Mouse (Mus musculus): ENCODE data around the gene Creb3l4. TPM values are rescaled to one million over a fixed set of nuclear protein-coding genes. Genes with fewer than 3 reads are reported as not detected.
"Not testable (repeated sequence)": the region's sequence is repeated elsewhere in the genome, so short reads cannot be mapped to it uniquely, and the experiment has no call there.

The Creb3l4 gene
- 10.9 and 12.5 TPM in 2 replicates for polyA plus RNA-seq (2015; fragmentation: Nextera tagmentation; extraction: Ambion mirVana)

DNA sequence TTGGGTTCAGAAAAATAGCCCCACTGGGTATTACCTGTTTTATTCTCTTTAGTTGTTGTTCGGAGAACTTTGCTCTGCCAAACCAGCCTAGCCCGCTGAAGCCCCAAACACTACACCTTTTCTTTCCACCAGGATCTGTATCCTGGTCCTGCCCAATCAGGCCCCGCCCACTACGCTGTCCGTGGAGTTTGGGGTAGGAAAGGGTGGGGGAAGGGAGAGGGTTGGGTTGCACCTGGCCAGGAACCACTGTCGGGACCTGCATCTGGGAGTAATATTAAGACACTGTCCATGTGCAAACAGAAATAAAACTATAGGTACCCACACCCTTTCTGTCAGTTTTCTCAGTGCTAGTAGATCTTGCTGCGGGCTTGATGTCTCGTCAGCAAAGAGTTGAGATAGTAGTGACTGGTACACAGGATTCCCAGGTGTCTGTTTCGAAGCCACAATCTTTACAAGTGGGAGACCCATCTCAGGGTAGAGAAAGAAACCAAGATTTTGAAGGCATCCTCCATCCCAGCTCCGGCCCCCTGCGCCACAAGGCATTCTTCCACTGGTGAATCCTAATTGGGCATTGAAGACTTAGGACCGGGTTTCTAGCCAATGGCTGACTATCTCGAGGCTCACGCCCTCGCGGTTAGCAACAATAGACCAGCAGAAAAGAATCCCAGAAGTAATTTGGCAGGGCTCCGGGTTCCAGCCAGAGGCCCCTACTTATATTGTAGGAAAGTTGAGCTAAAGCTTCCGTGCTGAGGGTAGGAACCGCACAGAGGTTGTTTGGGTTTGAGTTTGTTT, at the start of gene Creb3l4:
Gene Creb3l4 (minus strand): TSS at position 529 of the 792 bp plus-strand sequence.
- H3K4me1 ChIP-seq, result peaks cover 25% of the 10 kb centered on the region

DNA sequence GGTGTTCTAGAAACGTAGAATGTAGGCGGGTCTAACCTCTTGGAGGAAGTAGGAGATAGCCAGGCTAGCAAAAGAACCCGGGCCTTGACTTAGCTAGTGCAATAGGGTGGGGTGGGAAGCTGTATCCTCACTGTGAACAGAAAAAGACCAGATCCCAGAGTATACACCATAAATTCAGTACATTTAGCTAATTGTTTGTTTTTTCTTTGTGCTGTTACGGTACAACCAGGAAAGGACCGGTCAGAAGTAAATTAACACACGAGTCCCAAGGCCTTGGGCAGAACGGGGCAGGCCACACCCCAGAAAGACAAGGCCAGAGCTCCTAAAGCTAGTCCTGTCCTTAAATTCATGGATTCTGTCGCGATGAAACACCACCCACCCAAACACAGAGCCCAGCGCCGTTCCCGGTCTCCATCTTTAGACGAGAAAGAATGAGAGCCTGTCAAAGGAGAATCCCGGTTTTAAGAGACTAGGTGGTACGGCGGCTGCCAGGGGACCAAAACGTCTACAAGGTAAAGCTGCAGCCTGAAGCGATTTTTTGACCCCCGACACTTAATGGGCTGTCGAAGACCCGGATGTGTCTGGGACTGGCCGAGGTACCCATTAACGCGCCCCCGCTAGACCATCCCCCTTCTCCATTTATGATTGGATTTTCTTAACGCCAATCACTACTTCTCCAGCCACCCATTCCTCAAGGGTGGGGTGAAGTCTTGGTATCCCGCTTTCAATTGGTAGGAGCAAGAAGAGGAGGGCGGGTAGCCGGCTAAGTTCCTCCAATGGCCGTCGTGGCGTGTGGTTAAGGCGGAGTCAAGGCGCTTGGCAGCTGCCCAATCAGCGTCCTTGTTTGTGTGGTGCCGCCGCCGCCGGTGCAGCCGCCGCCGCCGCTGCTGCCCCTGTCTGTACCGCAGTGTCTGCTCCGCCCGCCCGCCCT, 49.3 kb upstream of the Creb3l4 start, which contains the start of gene Gatad2b:
Gene Gatad2b (plus strand): TSS at position 834 of the 931 bp plus-strand sequence.
- H3K9ac ChIP-seq, result peak within 1 kb of the TSS; percentile 90
- H3K9me3 ChIP-seq, result no peaks in the 10 kb centered on the region
- peak; percentile 98 for ATAC-seq (ENCODE audit: low FRiP score, low read depth)
- peak within 1 kb of the TSS; percentile 87 for H3K4me3 ChIP-seq
- H3K36me3 ChIP-seq, result 0 out of 2 replicates have a peak, but pooled peaks cover 4% of the 10 kb centered on the region
- H3K27me3 ChIP-seq, result no peaks in the 10 kb centered on the region
- WGBS, result under 1% methylated on average over 47 of the region's 47 CpGs
- H3K4me1 ChIP-seq, result peaks cover 22% of the 10 kb centered on the region
- H3K4me2 ChIP-seq (replicated peaks), result peak within 1 kb of the TSS; percentile 89
- peak within 1 kb of the TSS; percentile 96 for H3K27ac ChIP-seq

More for the DNA sequence above, at the start of gene Creb3l4:
- WGBS, result 1% methylated on average over 19 of the region's 19 CpGs
- Histone ChIP-seq H3K36me3 (no peaks in the 10 kb centered on the region; the same call in 1 of the 2 replicates), H3K4me3 (peak within 1 kb of the TSS; percentile 42), H3K9me3 (no peaks in the 10 kb centered on the region), H3K4me2 (replicated peaks) (peak within 1 kb of the TSS; percentile 64), H3K9ac (peak within 1 kb of the TSS; percentile 59), H3K27me3 (no peaks in the 10 kb centered on the region), H3K27ac (peak within 1 kb of the TSS; percentile 84)
- ATAC-seq (ENCODE audit: low FRiP score, low read depth), result peak; percentile 77

DNA sequence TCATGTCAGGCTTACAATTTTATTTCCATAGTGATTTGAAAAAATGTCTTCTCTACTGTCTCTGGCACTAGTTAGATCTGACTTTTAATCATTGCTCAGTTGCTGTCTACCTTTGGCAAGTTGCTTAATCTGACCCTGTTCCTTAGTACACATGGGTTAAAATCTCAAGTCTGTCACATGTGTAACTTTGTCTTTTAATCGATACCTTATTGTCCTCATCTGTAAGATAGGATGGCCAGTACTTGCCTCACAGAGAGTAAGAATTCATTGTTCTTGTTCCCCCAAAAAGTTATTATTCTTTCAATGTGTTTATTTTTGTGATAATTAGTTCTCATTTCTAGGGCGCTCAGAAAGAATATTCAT, 48.7 kb upstream of the Creb3l4 start:
- Histone ChIP-seq H3K4me1 (peaks cover 22% of the 10 kb centered on the region), H3K27ac (peak overlapping the region; percentile 93), H3K4me3 (peak overlapping the region; percentile 87), H3K27me3 (no peaks in the 10 kb centered on the region), H3K9me3 (no peaks in the 10 kb centered on the region), H3K4me2 (replicated peaks) (peak overlapping the region; percentile 65), H3K9ac (peak overlapping the region; percentile 81), H3K36me3 (0 out of 2 replicates have a peak, but pooled peaks cover 4% of the 10 kb centered on the region)
- 43% methylated on average over 2 of the region's 2 CpGs for WGBS
- ATAC-seq (ENCODE audit: low FRiP score, low read depth), result no peak

DNA sequence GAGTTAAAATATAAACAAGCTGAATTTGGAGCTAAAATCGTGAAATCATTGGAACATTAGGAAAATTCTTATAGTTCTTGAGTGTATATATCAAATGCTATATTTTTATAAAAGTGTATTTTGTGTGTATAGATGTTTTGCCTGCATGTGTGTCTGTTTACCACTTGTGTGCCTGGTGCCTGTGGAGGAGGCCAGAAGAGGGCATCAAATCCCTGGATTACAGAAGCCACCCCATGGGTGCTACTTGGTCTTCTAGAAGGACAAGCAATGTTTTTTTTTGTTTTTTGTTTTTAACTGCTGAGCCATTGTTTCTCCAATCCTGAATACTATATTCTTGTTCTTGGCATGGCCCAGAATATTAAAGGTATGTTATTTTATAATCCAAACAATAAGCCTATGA, 47.3 kb upstream of the Creb3l4 start:
- Histone ChIP-seq H3K36me3 (0 out of 2 replicates have a peak, but pooled peaks cover 4% of the 10 kb centered on the region), H3K9me3 (no peaks in the 10 kb centered on the region), H3K4me1 (peaks cover 21% of the 10 kb centered on the region), H3K9ac (no peak overlapping the region), H3K4me2 (replicated peaks) (no peak overlapping the region), H3K4me3 (no peak overlapping the region), H3K27ac (no peak overlapping the region), H3K27me3 (no peaks in the 10 kb centered on the region)
- no peak for ATAC-seq (ENCODE audit: low FRiP score, low read depth)
- WGBS, result 90% methylated on average over 1 of the region's 1 CpGs

DNA sequence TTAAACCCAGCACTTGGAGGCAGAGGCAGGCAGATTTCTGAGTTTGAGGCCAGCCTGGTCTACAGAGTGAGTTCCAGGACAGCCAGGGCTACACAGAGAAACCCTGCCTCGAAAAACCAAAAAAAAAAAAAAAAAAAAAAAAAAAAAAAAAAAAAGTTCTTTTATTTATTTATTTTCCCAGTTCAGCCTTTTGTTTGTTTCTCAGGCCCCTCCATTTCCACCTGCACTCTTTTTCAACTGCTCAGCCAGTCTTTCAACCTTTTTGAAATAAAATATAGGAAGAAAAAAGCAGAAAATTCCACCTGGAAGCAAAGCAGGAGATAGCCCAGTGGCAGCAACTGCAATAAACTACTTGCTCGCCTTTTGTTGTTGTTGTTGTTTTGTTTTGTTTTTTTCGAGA, 46.1 kb upstream of the Creb3l4 start:
- not testable (repeated sequence) for H3K9me3 ChIP-seq; H3K4me3 ChIP-seq; H3K9ac ChIP-seq; H3K4me2 ChIP-seq (replicated peaks); H3K27ac ChIP-seq; ATAC-seq (ENCODE audit: low FRiP score, low read depth); H3K27me3 ChIP-seq; H3K36me3 ChIP-seq; H3K4me1 ChIP-seq
- 64% methylated on average over 3 of the region's 3 CpGs for WGBS

DNA sequence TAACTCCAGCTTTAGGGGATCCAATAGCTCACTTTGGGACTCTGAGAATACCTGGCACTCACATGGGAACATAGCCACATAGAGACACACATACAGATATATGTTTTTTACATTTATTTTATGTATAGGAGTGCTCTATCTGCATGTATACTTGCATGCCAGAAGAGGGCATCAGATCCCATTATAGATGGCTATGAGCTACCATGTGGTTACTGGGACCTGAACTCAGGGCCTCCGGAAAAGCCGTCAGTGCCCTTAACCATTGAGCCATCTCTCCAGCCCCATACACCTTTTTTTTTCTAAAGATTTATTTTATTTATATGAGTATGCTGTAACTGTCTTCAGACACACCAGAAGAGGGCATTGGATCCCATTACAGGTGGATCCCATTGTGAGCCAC, 40.8 kb upstream of the Creb3l4 start:
- Histone ChIP-seq H3K4me1 (no peaks in the 10 kb centered on the region), H3K4me3 (no peak overlapping the region), H3K9ac (no peak overlapping the region), H3K4me2 (replicated peaks) (no peak overlapping the region), H3K36me3 (peaks cover 21% of the 10 kb centered on the region), H3K9me3 (no peaks in the 10 kb centered on the region), H3K27me3 (no peaks in the 10 kb centered on the region), H3K27ac (no peak overlapping the region)
- no peak for ATAC-seq (ENCODE audit: low FRiP score, low read depth)
- 93% methylated on average over 2 of the region's 2 CpGs for WGBS

DNA sequence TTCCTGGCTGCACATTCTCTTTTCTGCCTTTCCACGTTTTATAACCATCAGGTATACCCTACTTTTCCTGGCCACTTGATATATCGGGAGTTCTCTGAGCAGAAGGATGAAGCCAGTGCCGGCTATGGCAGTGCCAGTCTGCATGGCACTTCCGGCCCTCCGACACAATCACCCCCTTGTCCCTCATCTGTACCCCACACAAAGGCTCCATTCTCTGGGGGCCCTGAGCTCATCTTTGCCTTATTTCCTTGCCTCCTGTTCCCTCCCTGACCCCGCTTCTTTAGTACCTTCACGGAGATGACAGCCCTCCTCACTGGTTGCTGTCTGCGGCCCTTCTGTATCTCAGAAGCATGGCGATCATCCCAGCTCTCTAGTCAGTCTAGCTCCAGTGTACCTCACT, 37.4 kb upstream of the Creb3l4 start:
- Histone ChIP-seq H3K27ac (no peak overlapping the region), H3K4me1 (no peaks in the 10 kb centered on the region), H3K9me3 (no peaks in the 10 kb centered on the region), H3K27me3 (no peaks in the 10 kb centered on the region), H3K9ac (no peak overlapping the region), H3K4me2 (replicated peaks) (no peak overlapping the region), H3K4me3 (no peak overlapping the region), H3K36me3 (peaks cover 54% of the 10 kb centered on the region)
- 90% methylated on average over 9 of the region's 9 CpGs for WGBS
- no peak for ATAC-seq (ENCODE audit: low FRiP score, low read depth)

DNA sequence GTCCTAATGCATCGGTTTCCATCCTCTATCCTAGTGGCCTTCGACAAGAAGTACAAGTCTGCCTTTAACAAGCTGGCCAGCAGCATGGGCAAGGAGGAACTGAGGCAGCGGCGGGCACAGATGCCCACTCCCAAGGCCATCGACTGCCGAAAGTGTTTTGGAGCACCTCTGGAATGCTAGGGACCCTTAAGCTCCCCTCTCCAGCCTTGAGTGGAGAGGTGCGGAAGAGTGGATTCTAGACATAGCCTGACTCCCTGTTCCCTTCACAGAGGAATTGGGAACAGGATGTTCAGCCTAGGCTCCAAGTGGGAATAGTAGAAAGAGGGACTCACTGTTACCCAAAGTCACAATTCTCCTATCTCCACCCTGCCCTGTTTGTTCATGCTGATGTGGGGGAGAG, 36.4 kb upstream of the Creb3l4 start:
- Histone ChIP-seq H3K9ac (no peak overlapping the region), H3K36me3 (peaks cover 63% of the 10 kb centered on the region)

DNA sequence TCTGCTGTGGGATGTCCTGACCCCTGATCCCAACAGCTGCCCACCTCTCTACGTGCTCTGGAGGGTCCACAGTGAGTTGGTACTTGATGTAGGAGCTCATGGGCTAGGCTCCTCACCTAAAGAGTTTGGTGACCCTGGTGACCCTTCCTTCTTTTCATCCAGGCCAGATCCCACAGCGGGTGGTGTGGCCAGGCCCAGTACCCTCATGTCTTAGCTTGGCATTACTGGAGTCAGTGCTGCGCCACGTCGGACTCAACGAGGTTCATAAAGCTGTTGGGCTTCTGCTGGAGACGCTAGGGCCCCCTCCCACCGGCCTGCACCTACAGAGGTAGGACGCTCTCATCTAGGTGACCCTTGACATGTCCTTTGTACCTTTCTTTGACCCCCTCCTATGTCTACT, 35.9 kb upstream of the Creb3l4 start:
- no peak overlapping the region for H3K4me2 ChIP-seq (replicated peaks)
- no peaks in the 10 kb centered on the region for H3K27me3 ChIP-seq
- H3K4me1 ChIP-seq, result no peaks in the 10 kb centered on the region
- 89% methylated on average over 9 of the region's 9 CpGs for WGBS
- H3K9me3 ChIP-seq, result no peaks in the 10 kb centered on the region
- no peak overlapping the region for H3K9ac ChIP-seq
- peaks cover 66% of the 10 kb centered on the region for H3K36me3 ChIP-seq
- no peak overlapping the region for H3K27ac ChIP-seq
- H3K4me3 ChIP-seq, result no peak overlapping the region
- no peak for ATAC-seq (ENCODE audit: low FRiP score, low read depth)

More for the DNA sequence above, 36.4 kb upstream of the Creb3l4 start:
- H3K4me1 ChIP-seq, result no peaks in the 10 kb centered on the region
- no peak overlapping the region for H3K4me2 ChIP-seq (replicated peaks)
- ATAC-seq (ENCODE audit: low FRiP score, low read depth), result no peak
- H3K27ac ChIP-seq, result no peak overlapping the region
- WGBS, result 90% methylated on average over 7 of the region's 7 CpGs
- no peaks in the 10 kb centered on the region for H3K27me3 ChIP-seq
- no peak overlapping the region for H3K4me3 ChIP-seq
- H3K9me3 ChIP-seq, result no peaks in the 10 kb centered on the region

DNA sequence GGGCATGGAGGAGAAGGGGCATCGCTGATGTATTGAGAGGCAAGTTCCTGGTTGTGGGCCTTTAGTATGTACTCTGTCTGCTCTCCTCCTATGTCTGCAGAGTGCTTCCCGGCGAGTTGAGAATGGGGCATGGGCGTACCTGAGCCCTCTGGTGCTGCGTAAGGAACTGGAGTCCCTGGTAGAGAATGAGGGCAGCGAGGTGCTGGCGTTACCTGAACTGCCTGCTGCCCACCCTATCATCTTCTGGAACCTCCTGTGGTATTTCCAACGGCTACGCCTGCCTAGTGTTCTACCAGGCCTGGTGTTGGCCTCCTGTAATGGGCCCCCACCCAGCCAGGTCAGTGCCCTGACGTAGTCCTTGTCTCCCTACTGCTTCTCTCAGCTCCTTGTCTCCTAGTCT, 34.9 kb upstream of the Creb3l4 start:
- Histone ChIP-seq H3K27ac (no peak overlapping the region), H3K27me3 (no peaks in the 10 kb centered on the region), H3K9me3 (no peaks in the 10 kb centered on the region), H3K36me3 (peaks cover 76% of the 10 kb centered on the region), H3K9ac (no peak overlapping the region), H3K4me1 (no peaks in the 10 kb centered on the region), H3K4me3 (no peak overlapping the region), H3K4me2 (replicated peaks) (no peak overlapping the region)
- 95% methylated on average over 10 of the region's 10 CpGs for whole genome bisulfite sequencing
- no peak for ATAC-seq (ENCODE audit: low FRiP score, low read depth)

DNA sequence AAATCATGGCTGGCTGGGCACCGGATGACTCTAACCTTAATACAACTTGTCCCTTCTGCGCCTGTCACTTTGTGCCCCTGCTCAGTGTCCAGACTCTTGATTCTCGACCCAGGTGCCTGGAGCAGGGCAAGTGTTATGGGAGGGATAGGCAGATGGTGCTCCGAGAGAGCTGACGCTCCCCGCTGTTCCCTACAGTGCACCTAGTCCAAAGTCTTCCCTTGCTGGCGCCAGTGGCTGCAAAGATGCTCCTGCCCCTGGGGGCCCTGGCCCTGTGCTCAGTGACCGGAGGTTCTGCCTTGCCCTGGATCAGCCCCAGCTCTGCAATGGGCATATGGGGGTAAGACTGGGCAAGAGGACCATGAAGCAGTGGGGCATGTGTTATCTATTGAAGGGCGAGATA, 34.5 kb upstream of the Creb3l4 start:
- 92% methylated on average over 9 of the region's 9 CpGs for WGBS
- Histone ChIP-seq H3K27me3 (no peaks in the 10 kb centered on the region), H3K27ac (no peak overlapping the region), H3K4me1 (no peaks in the 10 kb centered on the region), H3K4me2 (replicated peaks) (no peak overlapping the region), H3K9me3 (no peaks in the 10 kb centered on the region), H3K36me3 (peaks cover 80% of the 10 kb centered on the region), H3K4me3 (no peak overlapping the region), H3K9ac (no peak overlapping the region)
- no peak for ATAC-seq (ENCODE audit: low FRiP score, low read depth)

DNA sequence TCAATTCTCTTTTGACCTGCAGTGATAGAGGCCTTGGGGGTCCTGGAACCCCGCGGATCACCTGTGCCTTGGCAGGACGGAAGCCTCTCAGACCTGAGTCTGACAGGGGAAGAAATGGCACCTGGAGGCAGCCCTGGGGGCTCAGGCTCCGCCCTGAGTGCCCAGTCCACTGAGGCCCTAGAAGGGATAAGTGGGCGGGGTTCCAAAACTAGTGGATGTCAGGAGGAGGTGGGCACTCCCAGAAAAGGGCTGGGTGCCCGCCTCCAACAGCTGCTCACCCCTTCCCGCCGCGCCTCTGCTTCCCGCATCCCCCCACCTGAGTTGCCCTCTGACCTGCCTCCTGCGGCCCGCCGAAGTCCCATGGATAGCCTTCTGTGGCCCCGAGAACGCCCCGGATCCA, 33.5 kb upstream of the Creb3l4 start:
- no peak for ATAC-seq (ENCODE audit: low FRiP score, low read depth)
- H3K36me3 ChIP-seq, result peaks cover 90% of the 10 kb centered on the region
- WGBS, result 41% methylated on average over 12 of the region's 16 CpGs

More for the DNA sequence above, 33.5 kb upstream of the Creb3l4 start:
- H3K9me3 ChIP-seq, result no peaks in the 10 kb centered on the region
- H3K4me1 ChIP-seq, result no peaks in the 10 kb centered on the region
- no peak overlapping the region for H3K4me2 ChIP-seq (replicated peaks)
- no peak overlapping the region for H3K9ac ChIP-seq
- H3K27me3 ChIP-seq, result no peaks in the 10 kb centered on the region
- no peak overlapping the region for H3K4me3 ChIP-seq
- no peak overlapping the region for H3K27ac ChIP-seq

Data from limb, embryonic 13.5 days (tissue).